Mouse (Mus musculus): Measurements from ENCODE around the gene Gpt2.
A peak's percentile ranks its signal among the peaks of the same experiment; 100 is the strongest.

Gpt2 gene

GRCm38 (mm10) chr8:85528959-85529358, 36.6 kb downstream of the Gpt2 start:
- no peak for DNase-seq (ENCODE audit: low spot score)

- no peak for DNase-seq (ENCODE audit: low spot score)
Measured at GRCm38 (mm10) chr8:85530717-85531116, 38.3 kb downstream of the Gpt2 start.

GRCm38 (mm10) chr8:85531471-85531870, 39.1 kb downstream of the Gpt2 start:
- DNase-seq (ENCODE audit: low spot score): no peak

GRCm38 (mm10) chr8:85532843-85533242, 40.5 kb downstream of the Gpt2 start:
- no peak for DNase-seq (ENCODE audit: low spot score)

- DNase-seq (ENCODE audit: low spot score): no peak
Measured at GRCm38 (mm10) chr8:85533434-85533833, 41.1 kb downstream of the Gpt2 start.

- DNase-seq (ENCODE audit: low spot score): no peak
Measured at GRCm38 (mm10) chr8:85534163-85534562, 41.8 kb downstream of the Gpt2 start.

GRCm38 (mm10) chr8:85536332-85536731, 44.0 kb downstream of the Gpt2 start:
- no peak for DNase-seq (ENCODE audit: low spot score)

- no peak for DNase-seq (ENCODE audit: low spot score)
Measured at GRCm38 (mm10) chr8:85551934-85552333, 59.6 kb downstream of the Gpt2 start.

GRCm38 (mm10) chr8:85554391-85555180, 62.2 kb downstream of the Gpt2 start:
- DNase-seq (ENCODE audit: low spot score): no peak

- DNase-seq (ENCODE audit: low spot score): peak; percentile 93
Measured at GRCm38 (mm10) chr8:85555181-85556145, 63.1 kb downstream of the Gpt2 start, which contains the start of gene Dnaja2. Gene Dnaja2 (minus strand): TSS chr8:85555344.

GRCm38 (mm10) chr8:85556986-85557600, 64.7 kb downstream of the Gpt2 start:
- DNase-seq (ENCODE audit: low spot score): no peak

- no peak for DNase-seq (ENCODE audit: low spot score)
Measured at GRCm38 (mm10) chr8:85557601-85557986, 65.2 kb downstream of the Gpt2 start.

- DNase-seq (ENCODE audit: low spot score): no peak
Measured at GRCm38 (mm10) chr8:85559201-85559600, 66.8 kb downstream of the Gpt2 start.

- no peak for DNase-seq (ENCODE audit: low spot score)
Measured at GRCm38 (mm10) chr8:85559966-85560365, 67.6 kb downstream of the Gpt2 start.

- DNase-seq (ENCODE audit: low spot score): no peak
Measured at GRCm38 (mm10) chr8:85563336-85563735, 71.0 kb downstream of the Gpt2 start.

GRCm38 (mm10) chr8:85565186-85565585, 72.8 kb downstream of the Gpt2 start:
- no peak for DNase-seq (ENCODE audit: low spot score)

- no peak for DNase-seq (ENCODE audit: low spot score)
Measured at GRCm38 (mm10) chr8:85567801-85568200, 75.4 kb downstream of the Gpt2 start.

- DNase-seq (ENCODE audit: low spot score): no peak
Measured at GRCm38 (mm10) chr8:85570466-85570865, 78.1 kb downstream of the Gpt2 start.

GRCm38 (mm10) chr8:85573972-85574496, 81.7 kb downstream of the Gpt2 start:
- no peak for DNase-seq (ENCODE audit: low spot score)
